Mouse (Mus musculus) retina, postnatal 1 day (tissue): ENCODE results near the gene Gm45140.

Source experiments
- DNase-seq: peaks from one replicate; pipeline ENCODE4 v3.0.0-alpha.2; 2012

Gm45140 gene

DNA sequence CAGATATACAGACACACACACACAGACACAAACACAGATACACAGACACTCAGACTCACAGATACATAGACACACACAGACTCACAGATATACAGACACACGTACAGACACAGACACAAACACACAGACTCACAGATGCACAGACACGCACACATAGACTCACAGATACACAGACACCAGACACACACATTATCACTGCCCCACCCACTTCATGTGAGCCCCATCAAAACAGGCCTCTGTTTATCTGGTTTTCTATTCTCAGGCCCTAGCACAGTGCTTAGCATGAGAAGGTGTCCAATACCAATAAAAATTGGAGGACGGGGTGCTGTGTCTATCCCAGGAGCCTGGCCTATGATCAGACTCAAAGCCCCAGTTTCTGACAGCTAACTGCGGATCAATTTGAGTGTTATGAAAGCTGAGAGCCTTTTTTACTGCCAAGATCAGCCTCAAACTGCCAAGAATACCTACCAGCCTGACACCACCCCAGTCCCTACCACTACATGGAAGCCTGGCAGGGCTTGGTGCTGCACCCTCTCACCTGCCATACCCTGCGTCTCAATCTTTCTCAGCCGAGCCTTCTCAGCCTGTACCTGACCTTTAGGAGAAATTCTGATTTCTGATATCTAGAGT is 39.2 kb downstream of the Gm45140 start:
- DNase-seq = no peak

- DNase-seq = no peak
Measured at GRCm38 (mm10) chr6:87795385-87796150, 40.0 kb downstream of the Gm45140 start.

- DNase-seq = no peak
Measured at GRCm38 (mm10) chr6:87793821-87794510, 41.6 kb downstream of the Gm45140 start.

GRCm38 (mm10) chr6:87791826-87792225 is 43.8 kb downstream of the Gm45140 start:
- no peak for DNase-seq

- no peak for DNase-seq
Measured at GRCm38 (mm10) chr6:87790779-87791480, 44.7 kb downstream of the Gm45140 start.

- DNase-seq = no peak
Measured at GRCm38 (mm10) chr6:87789791-87790190, 45.8 kb downstream of the Gm45140 start.

DNA sequence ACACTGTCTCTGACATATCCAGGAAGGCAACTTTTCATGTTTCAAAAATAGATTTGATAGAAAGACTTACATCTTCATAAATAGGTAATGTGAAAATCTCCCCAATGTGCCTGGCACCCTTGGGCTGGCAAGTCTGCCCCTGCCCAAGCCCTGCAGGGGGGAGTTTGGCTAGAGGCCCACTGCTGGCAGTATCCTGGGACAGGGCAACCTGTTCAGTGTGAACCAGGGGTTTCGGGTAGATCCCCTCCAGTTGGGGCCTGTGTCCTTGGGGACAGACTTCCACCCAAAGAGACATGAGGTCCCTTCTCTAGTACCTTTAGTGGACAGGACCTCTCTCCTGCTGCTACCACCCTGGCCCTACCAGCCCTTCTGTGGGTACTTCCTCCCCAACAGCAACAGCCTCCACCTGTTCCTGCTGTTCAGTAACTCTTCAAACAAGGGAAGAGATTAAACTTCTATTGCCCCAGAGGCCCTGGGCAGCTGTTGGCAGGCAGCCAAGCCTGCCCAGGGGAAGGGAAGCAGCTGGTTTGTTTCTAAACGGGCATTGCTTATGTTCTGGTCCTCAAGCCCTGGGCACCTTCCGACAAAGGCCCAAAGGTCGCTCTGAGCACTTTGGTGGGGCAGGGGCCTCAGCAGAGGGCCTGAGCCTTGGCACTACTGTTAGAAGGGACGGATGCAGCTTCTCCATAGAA is 46.6 kb downstream of the Gm45140 start:
- DNase-seq = peak; percentile 86

DNA sequence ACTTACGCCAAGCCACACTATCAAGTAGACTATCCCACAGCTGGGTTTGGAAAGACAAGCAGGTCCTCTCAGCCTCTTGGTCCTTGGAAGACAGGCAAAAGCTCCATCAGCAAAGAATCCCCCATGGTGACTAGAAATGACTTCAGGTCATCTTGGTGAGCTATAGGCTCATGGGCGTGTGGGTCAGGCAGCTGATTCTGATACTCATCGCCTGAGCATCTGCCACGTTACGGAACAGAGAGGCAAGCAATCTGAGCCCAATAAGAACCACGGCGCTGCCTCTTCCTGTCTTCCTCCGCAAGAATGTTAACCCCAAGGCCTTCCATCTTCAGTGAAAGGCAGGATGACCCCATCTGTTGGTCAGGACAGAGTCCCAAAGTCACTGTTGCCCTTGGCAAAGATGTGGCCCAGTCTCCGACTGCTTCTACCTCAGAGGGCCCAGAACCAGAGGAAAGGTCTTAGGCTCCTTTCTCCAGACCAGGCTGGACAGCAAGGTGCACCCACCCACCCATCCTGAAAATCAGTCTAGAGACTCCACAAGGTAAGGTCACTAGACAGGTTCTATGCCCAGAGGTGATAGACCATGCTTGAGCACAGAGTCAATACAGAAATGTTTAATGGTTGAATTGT is 47.2 kb downstream of the Gm45140 start:
- DNase-seq = no peak

DNA sequence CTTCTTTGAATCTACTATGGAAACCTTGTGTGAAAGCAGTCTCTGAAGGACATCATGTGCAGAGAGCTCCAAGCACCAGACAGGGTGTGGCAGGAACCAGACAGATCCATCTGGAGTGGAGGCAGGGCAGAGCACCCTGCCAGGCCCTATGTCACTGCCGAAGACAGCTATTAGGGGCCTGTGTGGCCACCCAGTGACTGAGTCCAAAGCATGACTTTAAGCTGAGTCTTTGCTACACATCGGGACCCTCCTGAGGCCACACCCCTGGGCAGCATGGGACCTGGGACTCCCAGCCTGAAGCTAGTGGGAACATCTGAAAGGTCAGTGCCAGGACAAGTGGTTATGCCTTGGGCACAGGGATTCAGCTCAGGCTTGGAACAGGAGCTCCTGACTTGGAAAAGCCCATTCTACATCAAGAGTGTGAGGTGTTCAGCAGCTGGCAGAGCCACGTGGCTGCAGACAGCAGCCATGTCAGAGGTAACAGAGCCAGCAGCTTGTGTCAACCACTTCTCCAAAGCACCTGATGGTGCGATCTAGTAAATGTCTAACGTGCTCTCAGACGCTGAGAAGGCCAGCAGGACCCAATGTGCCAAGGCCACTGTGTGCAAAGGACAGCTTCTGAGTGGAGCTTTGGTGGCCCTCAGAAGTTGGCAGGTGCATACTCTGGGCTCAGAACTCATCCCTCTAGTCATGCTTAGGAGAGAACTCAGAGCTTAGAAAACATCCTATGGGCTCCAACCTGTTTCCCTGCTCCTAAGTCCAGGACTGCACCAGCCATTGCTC is 48.3 kb downstream of the Gm45140 start:
- DNase-seq = no peak

DNA sequence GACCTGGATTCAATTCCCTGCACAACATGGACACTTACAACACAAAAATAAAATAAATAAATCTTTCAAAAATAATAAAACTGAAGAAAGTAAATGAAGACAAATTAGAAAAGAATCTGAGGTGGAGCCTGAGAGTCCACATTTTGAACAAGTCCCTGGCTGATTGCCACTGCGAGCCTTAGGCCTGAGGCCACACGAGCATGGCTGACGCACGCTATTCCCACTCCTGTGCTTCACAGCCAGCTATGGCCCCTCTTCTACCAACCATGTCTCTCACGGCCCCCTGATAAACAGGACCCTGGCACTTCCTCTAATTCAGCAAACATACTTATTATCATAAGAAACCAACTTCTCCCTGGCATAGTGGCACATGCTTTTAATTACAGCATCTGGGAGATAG is 49.0 kb downstream of the Gm45140 start:
- DNase-seq = no peak

DNA sequence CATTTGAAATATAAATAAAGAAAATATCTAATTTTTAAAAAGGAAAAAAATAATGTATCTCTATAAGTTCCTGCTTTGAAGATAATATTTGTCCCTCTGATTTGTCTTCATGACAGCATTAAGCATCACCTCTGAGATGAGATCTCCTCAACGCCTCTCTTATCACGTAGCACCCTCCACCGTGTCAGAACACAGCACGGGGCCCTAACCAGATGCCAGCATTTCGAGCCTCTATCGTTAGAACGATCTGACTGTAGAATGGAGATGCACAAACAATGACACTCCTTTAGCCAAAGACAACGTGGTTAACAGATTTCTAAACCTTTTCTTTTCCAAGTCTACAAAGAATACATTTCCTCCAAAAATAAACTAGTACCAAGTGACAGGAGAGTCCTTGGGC is 51.6 kb downstream of the Gm45140 start:
- DNase-seq = no peak

GRCm38 (mm10) chr6:87780546-87781301 is 54.9 kb downstream of the Gm45140 start:
- no peak for DNase-seq

DNA sequence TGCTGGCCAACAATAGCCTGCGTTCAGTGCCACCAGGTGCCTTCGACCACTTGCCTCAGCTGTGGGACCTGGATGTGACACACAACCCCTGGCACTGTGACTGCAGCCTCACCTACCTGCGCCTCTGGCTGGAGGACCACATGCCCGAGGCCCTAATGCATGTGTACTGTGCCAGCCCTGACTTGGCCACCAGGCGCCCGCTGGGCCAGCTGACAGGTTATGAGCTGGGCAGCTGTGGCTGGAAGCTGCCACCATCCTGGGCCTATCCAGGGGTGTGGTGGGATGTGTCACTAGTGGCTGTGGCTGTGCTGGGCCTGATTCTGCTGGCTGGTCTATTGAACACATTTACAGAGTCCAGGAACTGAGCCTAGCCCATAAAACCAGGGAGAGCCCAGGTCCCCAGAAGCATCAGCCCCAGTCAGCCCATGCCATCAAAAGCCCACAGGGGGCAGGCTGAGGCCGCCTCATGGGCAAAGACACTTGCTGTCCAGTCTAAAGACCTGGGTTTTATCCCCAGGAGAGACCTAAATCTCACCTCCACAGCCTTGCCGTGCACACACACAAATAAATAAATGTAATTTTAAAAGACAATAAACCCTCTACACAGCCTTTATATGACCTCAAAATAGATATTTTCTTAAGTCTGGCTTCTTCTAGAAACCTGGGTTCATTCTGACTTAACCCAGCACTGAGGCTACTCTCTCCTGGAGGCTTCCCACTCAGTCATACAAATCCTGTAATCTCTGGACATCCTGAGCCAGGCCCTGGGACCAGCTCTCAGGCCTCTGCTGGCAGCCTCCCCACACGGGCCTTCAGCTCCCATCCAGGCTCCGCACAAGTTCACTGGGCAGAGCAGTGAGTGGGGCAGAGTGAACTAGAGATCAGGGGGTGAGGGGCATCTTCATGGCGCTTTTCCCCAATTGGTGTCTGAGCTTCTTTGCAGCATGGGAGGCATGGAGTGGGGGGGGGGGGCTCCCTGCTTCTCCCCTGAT is 56.1 kb downstream of the Gm45140 start:
- DNase-seq = peak; percentile 14

- DNase-seq = no peak
Measured at GRCm38 (mm10) chr6:87778294-87779173, 57.1 kb downstream of the Gm45140 start.

DNA sequence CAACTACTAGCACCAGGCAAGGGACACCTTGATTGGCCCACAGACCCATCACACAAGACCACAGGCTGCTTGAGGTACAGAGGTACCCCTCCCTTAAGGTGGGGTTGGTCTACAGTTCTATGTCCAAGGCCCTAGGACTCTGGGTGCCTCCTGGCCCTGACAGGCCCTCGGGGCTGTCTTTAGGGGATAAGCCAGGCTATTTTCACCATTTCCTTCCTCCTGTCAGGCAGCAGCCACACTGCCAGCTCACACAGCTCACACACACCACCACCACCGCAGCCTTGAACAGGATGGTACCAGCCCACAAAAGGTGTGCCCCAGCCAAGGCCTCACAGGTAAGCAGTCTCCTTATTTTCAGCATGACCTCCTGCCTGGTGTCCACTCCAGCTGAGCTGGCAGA is 57.8 kb downstream of the Gm45140 start, which contains the start of gene Gp9:
Gene Gp9 (plus strand): TSS at position 231 of the 400 bp plus-strand sequence.
- DNase-seq = no peak

DNA sequence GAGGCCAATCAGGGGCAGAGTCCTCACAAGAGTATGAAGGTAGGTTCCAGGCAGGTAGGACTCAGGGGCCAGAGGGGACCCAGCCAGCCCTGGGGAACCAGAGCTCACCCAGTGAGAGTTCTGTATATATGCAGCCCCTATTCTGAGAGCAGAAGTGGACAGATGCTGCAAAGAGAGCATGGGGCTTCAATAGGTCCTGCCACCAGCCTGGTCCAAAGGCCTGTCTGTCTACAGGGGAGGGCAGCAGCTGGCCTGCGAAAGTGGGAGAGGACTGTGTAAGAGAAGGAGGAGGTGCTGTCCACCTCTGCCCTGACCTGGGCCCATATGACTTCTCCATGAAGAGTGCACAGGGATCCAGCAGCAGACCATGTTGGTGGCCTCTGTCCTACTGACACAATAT is 58.9 kb downstream of the Gm45140 start:
- DNase-seq = no peak

DNA sequence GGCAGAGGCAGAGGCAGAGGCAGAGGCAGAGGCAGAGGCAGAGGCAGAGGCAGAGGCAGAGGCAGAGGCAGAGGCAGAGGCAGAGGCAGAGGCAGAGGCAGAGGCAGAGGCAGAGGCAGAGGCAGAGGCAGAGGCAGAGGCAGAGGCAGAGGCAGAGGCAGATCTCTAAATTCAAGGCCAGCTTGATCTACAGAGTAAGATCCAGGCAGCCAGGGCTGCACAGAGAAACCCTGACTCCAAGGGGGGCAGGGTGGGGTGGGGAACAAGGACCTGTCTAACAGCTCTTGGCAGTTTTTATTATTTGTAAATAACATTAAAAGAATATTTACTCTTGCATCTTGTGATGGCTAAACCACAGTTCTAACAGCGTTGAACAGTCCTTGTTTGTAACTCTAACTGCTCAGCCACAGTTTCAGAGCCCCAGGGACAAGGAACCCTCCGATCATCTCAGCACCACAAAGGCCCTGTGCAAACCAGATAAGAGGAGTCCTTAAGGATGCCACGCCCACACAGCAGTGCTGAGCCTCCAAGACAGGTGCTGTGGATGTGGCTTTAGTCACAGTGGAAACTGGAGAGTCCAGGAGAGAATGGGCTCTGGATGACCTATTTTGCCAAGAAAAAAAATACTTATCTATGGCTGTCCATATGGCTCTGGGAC is 59.9 kb downstream of the Gm45140 start:
- DNase-seq = no peak

DNA sequence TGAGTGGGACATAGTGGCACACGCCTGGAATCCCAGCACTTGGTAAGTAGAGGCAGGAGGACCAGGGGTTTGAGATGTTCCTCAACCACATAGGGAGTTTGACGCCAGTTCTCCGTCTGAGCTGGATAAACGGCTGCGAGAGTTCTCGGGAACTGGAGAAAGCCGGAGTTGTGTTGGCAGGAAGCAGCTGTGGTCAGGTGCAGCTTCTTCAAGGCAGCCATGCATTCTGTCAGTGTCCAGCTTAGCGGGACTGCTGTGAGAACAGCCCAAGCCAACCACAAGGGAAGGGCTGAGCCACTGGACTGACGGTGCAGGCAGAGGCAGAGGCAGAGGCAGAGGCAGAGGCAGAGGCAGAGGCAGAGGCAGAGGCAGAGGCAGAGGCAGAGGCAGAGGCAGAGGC is 60.7 kb downstream of the Gm45140 start:
- DNase-seq = no peak
